Mouse (Mus musculus) E14TG2a.4 (cell line): ENCODE measurements around the gene Tspan9.

ENCODE experiments used
- H3K27me3 ChIP-seq: 2 replicates; pipeline ENCODE4 v1.6.1; 2014; ENCODE audit warnings: low read length, control low read depth; ENCODE audit not compliant: insufficient read depth
- H3K36me3 ChIP-seq: 2 replicates; pipeline ENCODE4 v1.6.1; 2014; ENCODE audit warnings: low read length, control low read depth; ENCODE audit not compliant: insufficient read depth
- H3K4me1 ChIP-seq: replicated peaks from 2 replicates; pipeline ENCODE4 v1.6.1; 2014; ENCODE audit warnings: low read depth, low read length, control low read depth
- H3K4me3 ChIP-seq: replicated peaks from 2 replicates; pipeline ENCODE4 v1.5.1; 2014; ENCODE audit warnings: mild to moderate bottlenecking, low read length
- H3K9me3 ChIP-seq: 2 replicates; pipeline ENCODE4 v1.6.1; 2014; ENCODE audit warnings: low read length, control low read depth
- CTCF ChIP-seq: conservative IDR thresholded peaks from 2 replicates; pipeline ENCODE4 v1.5.1; 2014; ENCODE audit warnings: low read length
- NANOG ChIP-seq: IDR thresholded peaks from 2 replicates; pipeline ENCODE4 v1.6.1; 2014; ENCODE audit warnings: borderline replicate concordance, low read length, mixed read lengths
- POU5F1 ChIP-seq: IDR thresholded peaks from 2 replicates; pipeline ENCODE4 v1.6.1; 2014; ENCODE audit warnings: low read length, borderline replicate concordance

The Tspan9 gene

DNA sequence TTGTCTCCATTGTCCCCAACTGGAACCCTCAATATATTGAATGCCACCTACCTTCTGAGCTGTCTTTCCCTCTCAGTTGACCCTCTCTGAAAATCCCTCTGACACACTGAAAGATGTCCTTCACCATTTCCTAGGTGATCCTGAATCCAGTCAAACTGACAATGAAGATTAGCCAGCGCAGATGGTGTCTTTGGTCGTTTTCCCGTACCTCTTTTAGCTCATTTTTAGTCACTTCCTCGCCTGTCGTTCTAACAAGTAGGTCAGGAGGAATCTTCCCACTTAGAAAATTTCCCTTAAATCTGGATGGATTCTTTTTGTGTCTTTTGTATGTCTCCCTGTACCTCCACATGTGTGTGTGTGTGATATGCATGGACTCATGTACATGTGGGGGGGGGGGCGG lies 15.7 kb upstream of the Tspan9 start:
- Histone ChIP-seq H3K4me1 (peaks cover 3% of the 10 kb centered on the region; the same call in 1 of the 2 replicates), H3K4me3 (no peak overlapping the region), H3K27me3 (no peaks in the 10 kb centered on the region), H3K9me3 (no peaks in the 10 kb centered on the region), H3K36me3 (no peaks in the 10 kb centered on the region)
- no peak for TF ChIP-seq POU5F1
- no peak for TF ChIP-seq CTCF
- no peak for TF ChIP-seq NANOG

DNA sequence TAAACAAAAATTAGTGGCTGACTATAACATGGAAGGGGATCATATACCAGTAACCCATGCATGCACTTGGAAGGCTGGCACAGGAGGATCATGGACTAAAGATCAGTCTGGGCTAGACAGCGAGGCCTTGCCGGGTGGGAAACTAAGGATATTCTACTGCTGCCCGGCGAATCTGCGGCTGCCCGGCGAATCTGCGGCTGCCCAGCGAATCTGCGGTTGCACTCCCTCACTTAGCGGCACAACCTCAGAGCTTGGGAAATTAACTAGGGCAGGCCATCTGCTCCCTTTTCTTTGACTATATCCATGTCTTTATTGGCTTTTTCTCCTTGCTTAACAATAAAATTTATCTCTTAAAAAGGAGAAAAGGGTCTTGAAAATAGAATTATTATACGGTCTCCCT lies 14.6 kb upstream of the Tspan9 start:
- H3K4me3 ChIP-seq: no peak overlapping the region
- no peaks in the 10 kb centered on the region for H3K36me3 ChIP-seq
- H3K27me3 ChIP-seq: 0 out of 2 replicates have a peak, but pooled peaks cover 2% of the 10 kb centered on the region
- no peaks in the 10 kb centered on the region for H3K9me3 ChIP-seq
- no peak for TF ChIP-seq CTCF
- TF ChIP-seq POU5F1: no peak
- no peak for TF ChIP-seq NANOG
- H3K4me1 ChIP-seq: peaks cover 3% of the 10 kb centered on the region; the same call in 1 of the 2 replicates

DNA sequence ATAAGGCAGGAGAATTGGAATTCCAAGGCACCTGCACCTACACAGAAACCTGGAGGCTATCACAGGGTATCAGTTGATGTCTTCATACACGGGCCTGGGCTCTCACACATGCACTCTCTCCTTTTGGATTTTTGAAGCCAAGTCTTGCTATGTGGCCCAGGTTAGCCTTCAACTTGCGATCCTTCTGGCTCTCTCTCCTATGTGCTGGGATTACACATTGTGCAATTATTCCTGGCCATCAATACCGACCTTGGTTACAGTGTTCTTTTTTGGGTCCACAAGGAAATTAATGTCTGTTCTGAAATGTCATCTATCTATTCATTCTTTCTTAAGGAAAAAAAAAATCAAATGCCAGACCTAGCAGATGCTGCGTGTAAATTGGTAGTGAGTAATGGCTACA lies 13.1 kb upstream of the Tspan9 start:
- H3K36me3 ChIP-seq: no peaks in the 10 kb centered on the region
- peaks cover 3% of the 10 kb centered on the region; the same call in 1 of the 2 replicates for H3K4me1 ChIP-seq
- TF ChIP-seq POU5F1 (no peak), CTCF (no peak), NANOG (no peak)
- no peaks in the 10 kb centered on the region for H3K9me3 ChIP-seq
- H3K4me3 ChIP-seq: no peak overlapping the region
- H3K27me3 ChIP-seq: 0 out of 2 replicates have a peak, but pooled peaks cover 3% of the 10 kb centered on the region

DNA sequence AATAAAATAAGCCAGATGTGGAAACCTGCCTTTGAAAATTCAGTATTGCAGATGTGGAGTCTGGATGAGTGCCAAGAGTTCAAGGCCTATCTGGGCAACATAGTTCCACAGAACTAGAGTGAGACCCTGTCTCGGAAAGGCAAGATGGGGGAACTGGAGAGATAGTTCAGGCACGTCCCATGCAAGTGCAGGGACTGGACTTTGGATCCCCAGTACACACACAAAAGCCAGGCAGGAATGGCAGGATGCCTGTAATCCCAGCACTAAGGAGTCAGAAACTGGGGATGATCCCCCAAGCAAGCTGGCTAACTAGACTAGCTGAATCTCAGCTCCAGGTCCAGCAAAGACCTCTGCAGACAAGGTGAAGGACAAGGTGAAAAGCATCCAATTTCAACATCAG lies 12.5 kb upstream of the Tspan9 start:
- H3K4me1 ChIP-seq: peaks cover 3% of the 10 kb centered on the region; the same call in 1 of the 2 replicates
- H3K36me3 ChIP-seq: no peaks in the 10 kb centered on the region
- H3K27me3 ChIP-seq: 0 out of 2 replicates have a peak, but pooled peaks cover 3% of the 10 kb centered on the region
- H3K4me3 ChIP-seq: no peak overlapping the region
- TF ChIP-seq NANOG (no peak), POU5F1 (no peak), CTCF (no peak)
- H3K9me3 ChIP-seq: no peaks in the 10 kb centered on the region

DNA sequence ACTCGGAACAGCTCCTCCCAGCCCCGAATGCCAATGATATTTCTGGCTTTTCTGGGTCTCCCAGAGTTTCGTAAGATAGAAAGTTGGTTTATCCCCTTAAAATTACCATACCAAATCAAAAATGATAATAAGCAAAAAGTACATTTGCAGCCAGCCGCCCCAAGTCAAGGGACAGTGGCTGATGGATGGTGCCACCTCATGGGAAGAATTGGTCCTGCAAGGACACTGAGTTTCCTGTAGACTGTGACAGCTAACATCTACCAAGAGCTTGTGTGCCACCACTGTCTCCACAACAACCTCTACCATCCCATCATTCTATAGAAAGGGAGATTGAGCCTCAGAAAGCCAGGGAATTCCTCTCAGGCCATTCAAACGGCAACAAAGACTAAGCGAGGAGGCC lies 2.4 kb upstream of the Tspan9 start:
- Histone ChIP-seq H3K9me3 (no peaks in the 10 kb centered on the region), H3K4me1 (peaks cover 34% of the 10 kb centered on the region), H3K4me3 (no peak overlapping the region), H3K27me3 (peaks cover 20% of the 10 kb centered on the region), H3K36me3 (no peaks in the 10 kb centered on the region)
- TF ChIP-seq CTCF (peak; percentile 28; the same call in 1 of the 2 replicates), POU5F1 (no peak)

DNA sequence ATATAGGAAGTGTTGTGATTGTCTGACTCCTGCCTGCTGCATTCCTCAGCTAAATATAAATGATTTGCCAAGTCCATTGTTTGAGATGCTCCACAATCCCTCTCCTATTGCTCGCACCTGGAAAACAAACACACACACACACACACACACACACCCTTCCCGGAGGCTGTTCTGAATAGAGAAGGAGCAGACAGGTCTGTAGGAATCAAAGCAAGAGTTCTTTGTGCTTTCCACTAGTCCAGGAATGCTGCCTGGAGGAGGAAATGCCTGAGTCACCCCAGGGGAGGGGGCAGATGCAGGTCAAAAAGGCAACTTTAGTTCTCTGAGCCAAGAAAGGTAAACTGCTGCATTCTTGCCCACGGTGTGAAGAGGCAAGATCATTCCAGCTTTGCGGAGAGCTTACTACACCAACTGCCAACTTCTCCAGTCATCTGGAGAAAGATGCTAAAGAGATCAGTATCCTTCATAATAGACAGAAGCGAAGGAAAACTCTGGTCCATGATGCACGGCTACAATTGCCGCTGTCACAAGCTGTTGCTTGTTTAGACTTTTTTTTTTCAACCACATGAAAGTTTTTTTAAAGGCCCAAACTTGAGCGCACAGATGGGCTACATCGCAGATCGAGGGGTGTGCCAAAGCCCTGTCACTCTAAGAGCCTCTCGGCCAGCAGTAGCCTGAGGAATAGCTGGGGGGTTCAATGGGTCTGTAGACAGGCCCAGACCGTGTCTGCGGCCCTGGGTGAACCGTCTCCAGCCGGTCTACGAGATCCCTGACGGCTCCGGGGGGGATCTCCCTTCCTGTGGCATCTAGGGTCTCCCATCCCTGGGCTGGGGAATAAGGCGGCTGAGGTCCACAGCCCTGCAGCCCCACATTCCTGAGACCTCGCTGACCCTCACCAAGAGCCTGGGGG lies 770 bp downstream of the Tspan9 start:
- no peaks in the 10 kb centered on the region for H3K9me3 ChIP-seq
- H3K27me3 ChIP-seq: peaks cover 20% of the 10 kb centered on the region
- H3K36me3 ChIP-seq: no peaks in the 10 kb centered on the region
- peaks cover 48% of the 10 kb centered on the region for H3K4me1 ChIP-seq
- TF ChIP-seq NANOG: no peak
- TF ChIP-seq CTCF: no peak
- TF ChIP-seq POU5F1: no peak
- H3K4me3 ChIP-seq: peak overlapping the region; percentile 89

DNA sequence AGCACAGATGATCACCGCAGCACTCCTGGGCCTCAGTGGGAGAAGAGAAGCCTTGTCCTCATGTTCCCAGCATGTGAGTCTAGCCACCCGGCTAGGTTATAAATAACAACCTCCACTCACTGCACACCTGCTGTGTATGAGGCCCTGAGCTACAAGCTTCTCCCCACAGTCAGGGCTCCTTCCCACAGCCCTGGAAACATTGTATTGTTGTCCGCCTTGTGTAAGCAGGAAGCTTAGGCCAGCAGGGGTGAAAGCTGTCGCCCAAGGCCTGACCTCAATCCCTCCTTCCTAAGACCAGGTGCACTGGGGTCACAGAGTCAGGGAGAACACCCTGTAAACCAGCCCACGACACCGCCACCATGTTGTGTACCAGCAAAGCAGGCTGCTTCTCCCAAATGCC lies 2.7 kb downstream of the Tspan9 start:
- H3K4me1 ChIP-seq: peaks cover 57% of the 10 kb centered on the region
- no peaks in the 10 kb centered on the region for H3K36me3 ChIP-seq
- H3K4me3 ChIP-seq: peak overlapping the region; percentile 18; the same call in 1 of the 2 replicates
- H3K27me3 ChIP-seq: peaks cover 13% of the 10 kb centered on the region
- no peaks in the 10 kb centered on the region for H3K9me3 ChIP-seq
- TF ChIP-seq NANOG (no peak), POU5F1 (no peak), CTCF (no peak)

DNA sequence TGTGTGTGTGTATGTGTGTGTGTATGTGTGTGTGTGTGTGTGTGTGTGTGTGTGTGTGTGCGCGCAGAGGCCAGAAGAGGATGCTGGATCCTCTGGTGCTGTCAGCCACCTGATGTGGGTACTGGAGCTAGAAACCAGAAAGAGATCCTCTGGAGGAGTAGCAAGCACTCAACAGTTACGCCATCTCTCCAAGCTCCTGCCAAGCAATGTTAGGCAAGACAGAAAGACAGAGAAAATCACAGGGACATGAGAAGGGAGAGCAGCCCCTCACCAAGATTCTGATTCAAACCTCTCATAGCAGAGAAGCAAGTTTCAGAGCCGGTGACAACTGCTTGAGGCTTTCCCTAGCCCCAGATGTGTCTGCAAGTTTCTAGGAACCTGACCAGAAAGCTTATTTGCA lies 5.5 kb downstream of the Tspan9 start:
- peaks cover 72% of the 10 kb centered on the region for H3K4me1 ChIP-seq
- no peak overlapping the region for H3K4me3 ChIP-seq
- H3K27me3 ChIP-seq: no peaks in the 10 kb centered on the region
- no peaks in the 10 kb centered on the region for H3K36me3 ChIP-seq
- no peaks in the 10 kb centered on the region for H3K9me3 ChIP-seq
- TF ChIP-seq CTCF (no peak), POU5F1 (no peak), NANOG (no peak)

DNA sequence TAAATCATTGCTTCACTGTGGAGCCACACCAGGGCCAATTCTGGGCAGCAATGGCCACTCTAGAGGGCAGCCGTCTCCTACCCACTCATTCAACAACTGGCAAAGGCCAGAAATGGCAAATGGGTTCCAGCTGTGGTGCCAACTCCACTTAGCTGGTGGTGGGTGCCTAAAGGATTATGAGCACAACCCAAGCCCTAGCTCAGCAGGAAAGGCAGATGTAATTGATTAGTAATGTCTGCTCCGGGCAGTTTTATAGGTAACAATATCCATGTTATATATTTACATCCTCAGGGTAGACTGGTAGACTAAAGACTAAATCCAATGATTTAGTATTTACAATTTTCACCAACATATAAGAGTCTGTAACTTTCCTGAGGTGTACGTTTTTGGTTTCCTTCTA lies 6.7 kb downstream of the Tspan9 start:
- no peak overlapping the region for H3K4me3 ChIP-seq
- no peak for TF ChIP-seq NANOG
- TF ChIP-seq POU5F1: no peak
- TF ChIP-seq CTCF: no peak
- peaks cover 70% of the 10 kb centered on the region for H3K4me1 ChIP-seq
- no peaks in the 10 kb centered on the region for H3K36me3 ChIP-seq
- H3K27me3 ChIP-seq: no peaks in the 10 kb centered on the region
- no peaks in the 10 kb centered on the region for H3K9me3 ChIP-seq

DNA sequence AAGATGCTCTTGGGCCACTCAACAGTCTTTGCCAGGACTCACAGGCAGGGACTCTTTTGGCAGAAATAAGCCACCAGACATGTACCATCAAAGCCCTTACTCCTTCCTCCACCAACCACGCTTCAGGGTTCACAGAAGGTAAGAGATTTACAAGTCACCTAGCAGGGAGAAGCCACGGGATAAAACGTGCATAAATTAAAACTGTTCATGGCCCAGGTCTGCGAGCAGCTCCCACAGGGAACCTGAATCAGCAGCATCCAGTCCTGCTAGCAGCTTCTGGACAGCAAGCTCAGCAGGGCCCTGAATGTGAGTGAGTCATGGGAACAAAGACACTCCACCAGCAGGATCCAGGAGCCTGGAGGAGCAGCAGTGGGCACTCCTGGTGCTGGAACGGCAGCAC lies 7.9 kb downstream of the Tspan9 start:
- H3K36me3 ChIP-seq: no peaks in the 10 kb centered on the region
- TF ChIP-seq NANOG: no peak
- no peak for TF ChIP-seq CTCF
- TF ChIP-seq POU5F1: no peak

More for the DNA sequence above, 7.9 kb downstream of the Tspan9 start:
- Histone ChIP-seq H3K27me3 (no peaks in the 10 kb centered on the region), H3K4me3 (no peak overlapping the region), H3K9me3 (no peaks in the 10 kb centered on the region), H3K4me1 (peaks cover 68% of the 10 kb centered on the region)
